Mouse (Mus musculus) kidney, postnatal 14 days (tissue): ENCODE measurements around the gene Gpr3.

ENCODE experiments used
- DNase-seq: peaks from one replicate; pipeline ENCODE4 v3.0.0; 2022; ENCODE audit warnings: mixed read lengths

Gpr3 gene

DNA sequence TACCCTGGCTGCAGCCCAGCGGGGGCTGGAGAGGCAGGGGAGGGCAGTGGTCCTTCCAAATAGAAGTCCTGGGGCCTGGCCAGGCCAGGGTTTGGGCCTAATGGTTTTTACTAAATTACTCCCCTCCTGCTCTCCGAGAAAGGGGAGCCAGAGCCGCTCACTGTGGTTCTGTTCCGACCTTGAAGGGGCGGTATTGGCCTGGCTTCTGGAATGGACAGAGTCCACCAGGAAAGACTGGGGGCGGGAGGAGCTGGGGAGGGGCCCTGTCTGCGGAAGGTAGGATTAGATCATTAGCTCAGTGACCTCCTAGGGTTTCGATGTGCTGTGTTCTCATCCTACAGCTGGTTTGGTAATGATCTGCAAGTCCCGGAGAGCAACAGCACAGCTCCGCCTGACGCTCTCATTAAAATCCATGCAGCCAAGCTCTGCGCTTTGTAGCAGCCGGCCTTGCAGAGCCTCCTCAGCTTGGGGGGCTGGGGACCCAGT lies 14.5 kb downstream of the Gpr3 start:
- DNase-seq: peak; percentile 77

DNA sequence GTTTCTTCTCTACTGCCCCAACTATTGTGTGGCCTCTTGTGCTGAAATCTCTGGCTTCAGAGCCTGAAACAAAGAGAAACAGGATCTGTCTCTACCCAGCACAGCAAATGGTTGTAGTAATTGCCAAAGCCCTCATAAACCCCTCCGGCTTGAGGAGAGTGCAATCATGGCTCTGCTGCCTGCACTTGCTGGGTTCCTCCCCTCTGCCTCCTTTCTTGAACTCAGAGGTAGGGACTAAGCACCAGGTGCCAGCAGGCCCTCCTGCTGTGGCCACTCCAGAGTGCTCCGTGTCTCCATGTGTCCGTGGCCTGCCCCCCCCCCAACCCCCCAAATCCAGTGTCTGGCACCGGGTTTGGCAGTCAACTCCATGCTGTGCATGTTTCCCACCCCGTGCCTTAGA lies 15.0 kb downstream of the Gpr3 start:
- no peak for DNase-seq

DNA sequence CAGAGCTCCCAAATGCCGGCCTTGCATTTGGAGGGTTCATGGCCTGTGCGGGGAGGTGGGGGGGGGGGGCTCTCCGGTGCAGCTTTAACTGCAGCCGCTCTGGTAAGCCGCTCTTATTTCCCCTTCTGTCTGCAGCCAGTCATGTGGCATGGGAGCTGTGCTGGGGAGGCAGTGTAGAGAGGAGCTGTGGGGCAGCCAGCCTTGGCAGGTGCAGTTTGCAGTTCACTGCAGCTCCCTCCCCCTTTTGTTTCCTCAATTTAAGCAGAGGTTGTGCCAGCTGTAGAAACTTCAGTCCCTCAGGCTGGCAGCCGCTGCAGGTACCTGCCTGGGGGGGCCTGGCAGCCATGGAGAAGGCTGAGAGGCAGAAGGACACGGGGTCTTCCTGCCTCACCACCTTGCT lies 15.5 kb downstream of the Gpr3 start:
- DNase-seq: no peak

DNA sequence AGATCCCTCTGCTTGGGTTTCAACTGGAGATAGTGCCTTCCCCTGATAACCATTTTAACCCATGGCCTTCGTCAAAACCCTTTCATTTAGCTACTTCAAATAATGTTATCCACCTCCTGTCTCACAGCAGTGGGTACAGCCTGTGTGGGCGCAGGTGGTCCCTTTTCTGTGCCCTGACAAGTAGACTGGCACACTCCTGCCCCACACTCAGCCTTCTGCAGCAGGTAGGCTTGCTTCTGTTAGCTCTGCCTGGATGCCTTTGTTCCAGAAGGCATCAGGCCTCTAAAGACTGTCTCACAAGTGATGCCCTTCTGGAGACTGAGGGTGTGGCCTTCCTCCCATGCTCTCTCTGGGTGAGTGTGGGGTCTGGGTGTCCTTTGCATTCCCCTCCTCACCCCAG lies 16.2 kb downstream of the Gpr3 start:
- DNase-seq: no peak

DNA sequence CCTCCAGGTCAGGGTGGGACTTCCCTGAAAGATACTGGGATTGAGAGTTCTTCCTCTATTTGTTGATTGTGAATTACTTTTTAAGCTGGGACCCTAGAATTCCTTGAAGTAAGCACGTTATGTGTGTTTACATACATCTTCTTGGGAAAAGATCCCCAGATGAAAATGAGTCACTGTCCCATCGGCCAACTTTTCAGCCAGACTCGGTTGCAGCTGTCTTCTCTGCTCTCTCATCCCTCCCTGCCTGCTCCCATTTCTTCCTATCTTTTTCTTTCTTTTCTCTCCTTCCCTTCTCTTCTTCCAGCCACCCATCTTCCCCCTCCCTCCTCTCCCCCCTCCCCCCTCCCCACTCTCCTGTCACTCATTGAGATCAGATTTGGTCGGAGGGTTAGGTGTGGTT lies 17.3 kb downstream of the Gpr3 start:
- no peak for DNase-seq

DNA sequence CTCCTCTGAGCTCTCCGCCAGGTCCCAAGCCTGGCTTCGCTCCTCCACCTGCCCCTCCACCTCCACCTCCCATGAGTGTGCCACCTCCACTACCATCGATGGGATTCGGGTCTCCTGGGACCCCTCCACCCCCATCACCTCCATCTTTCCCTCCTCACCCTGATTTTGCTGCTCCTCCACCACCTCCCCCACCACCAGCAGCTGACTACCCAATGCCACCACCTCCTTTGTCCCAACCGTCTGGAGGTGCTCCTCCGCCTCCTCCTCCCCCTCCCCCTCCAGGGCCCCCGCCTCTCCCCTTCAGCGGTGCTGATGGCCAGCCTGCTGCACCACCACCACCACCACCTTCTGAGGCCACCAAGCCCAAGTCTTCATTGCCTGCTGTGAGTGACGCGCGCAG lies 17.9 kb downstream of the Gpr3 start:
- no peak for DNase-seq

DNA sequence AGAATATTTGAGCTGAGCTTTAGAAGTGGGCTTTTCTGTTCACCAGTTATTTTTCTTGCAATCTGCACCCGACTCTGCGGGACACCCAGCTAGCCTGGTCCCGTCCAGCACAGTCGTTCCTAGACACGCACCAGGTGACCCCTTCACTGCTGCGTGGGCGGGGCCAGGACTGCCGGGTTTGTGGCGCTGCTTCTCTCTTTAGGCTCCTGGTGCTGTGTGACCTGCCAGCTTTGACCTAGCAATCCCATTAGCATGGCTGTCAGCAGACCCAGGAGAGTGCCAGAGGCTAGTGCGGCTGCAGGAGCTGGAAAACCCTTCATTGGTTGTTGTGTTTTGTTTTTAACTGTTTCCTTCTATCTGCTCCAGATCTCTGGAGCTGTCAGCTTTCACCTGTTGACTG lies 22.9 kb downstream of the Gpr3 start:
- DNase-seq: no peak

DNA sequence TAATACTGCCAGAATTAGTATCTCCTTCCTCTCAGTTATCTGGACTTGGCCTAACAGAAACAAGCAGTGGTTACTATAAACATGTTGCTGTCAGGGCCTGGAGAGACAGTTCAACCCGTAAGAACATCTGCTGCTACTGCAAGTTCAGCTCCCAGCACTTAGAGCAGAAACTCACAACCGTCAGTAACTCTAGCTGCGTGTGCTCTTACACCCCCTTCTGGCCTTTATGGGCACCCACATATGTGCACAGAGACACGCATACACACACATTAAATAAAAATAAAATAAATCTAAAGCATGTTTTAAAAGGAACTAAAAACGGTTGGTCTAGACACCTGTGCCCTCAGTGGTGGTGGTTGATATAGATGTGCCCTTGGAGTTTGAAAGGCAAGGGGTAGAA lies 25.5 kb downstream of the Gpr3 start:
- DNase-seq: no peak

DNA sequence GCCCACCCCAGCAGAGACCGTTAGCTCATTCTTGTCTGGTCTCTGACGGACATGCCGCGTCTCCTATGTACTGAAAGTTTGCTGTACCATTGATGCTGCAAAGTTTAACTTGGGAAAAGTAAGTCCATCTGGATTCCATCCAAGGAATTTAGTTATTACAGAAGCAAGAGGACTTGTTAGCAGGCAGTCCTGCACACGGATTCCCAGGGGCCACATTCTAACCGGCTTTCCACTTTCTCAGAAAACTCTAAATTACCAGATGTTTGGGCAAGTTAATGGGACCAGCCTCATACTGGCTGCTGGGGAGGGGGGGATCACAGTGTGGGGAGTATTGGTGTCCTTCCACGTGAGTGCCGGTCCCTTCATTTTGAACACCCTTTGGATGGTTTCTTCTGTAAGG lies 26.4 kb downstream of the Gpr3 start:
- DNase-seq: no peak

DNA sequence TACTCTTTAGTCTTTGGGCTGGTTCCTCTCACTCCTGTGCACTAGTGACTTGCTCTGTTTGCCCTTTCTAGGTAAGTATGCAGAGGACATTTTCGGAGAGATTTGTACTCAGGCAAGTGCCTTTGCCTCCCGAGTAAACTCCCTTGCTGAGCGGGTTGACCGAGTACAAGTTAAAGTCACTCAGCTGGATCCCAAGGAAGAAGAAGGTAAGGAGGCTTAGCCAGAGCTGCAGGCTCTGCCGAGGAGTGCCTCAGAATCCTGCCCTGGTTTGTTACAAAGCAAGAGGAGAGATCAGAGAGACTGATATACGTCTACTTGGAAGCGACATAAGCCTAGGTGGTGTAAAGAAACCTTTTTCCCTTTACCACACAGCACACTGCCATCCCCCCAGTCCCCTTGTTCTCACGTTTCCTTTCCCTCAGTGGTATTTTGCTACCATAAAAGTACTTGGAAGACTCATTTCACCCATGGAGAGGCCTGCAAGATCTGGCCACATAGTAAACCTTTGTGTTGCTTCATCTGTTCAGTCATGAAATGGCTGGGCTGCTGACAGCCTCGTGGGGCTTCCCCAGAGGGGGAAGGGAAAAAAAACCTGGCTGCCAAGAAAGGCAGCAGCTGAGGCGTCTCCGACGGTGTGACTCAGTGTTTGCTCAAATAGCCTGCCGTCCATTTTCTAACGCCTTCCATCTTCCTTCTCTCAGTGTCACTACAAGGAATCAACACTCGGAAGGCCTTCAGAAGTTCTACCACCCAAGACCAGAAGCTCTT lies 27.3 kb downstream of the Gpr3 start:
- DNase-seq: peak; percentile 58

DNA sequence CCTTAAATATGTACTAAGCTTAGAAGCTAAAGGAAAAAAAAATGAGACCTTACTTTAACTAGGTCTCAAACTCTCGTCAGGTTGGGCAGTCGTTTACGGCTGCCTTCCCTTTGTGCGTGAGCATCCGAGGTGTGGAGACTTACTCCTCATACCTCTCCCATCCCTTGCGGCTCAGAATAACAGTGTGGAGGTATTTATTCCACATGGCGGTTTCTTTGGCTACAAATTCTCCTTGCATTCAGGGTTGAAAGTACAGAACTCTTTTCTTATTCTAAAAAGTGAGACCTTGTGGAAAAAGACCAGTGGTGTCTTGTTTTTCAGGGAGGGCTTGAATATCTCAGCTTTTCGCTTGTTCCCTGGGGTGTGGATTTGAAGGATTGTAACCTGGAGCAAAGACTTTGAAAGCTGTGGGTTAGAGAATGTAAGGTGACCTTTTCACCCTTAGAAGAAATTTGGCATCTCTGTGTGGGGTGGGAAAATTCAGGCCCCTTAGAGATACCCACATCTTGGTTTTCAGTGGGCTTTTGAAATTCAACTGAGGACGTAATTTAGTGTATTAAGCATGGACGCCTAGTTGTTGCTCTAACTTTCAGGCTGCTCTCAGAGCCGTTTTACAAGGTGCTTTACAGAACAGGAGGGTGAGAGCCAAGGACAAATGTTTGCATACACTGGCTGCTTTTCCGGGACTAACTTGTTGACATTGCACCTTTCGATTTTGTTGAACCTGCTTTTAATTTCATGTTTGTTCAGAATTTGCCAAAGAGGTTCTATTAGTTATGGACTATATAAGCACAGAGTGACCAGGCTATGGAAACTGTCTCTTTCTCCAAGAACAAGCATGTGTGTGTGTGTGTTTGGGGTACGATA lies 28.1 kb downstream of the Gpr3 start:
- no peak for DNase-seq

DNA sequence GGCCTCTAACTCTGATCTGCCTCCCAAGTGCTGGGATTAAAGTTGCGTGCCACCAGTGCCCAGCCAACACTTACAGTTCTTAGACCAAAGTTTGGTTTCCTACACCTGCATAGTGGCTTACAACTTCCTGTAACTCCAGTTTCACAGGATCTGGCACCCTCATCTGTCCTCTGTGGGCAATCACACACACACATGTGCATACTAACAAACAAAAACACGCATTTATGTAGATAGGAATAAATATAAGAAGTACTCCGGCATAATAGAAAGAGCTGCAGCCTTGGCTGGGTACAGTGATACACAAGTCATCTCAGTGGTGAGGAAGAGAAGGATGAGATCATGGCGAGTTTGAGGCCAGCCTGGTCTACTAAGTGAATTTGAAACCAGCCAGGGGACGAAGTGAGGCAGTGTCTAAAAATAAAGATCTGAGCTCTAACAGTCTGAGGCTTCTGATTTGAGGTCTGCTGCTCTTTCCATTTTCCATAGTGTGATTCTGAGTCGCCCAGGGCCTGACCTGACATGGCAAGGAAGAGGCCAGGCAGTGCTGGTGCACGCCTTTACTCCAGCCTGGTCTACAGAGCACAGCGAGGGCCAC lies 29.8 kb downstream of the Gpr3 start:
- DNase-seq: no peak

DNA sequence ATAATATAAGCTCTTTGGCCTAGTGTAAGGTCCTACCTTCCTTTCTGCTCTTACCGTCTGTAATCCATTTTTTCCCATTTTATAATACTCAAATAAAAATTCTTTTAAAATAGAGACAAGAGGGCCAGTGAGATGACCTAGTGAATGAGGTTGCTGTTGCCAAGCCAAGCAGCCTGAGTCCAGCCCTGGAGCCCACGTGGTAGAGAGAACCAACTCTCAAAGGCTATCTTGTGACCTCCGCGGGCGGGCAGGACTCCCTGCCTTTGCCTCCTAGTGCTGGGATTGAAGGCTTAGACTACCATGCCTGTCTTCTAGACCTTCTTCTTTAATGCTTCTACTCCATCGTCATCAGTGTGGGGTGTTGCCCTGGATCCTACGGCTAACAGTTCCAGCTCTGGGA lies 33.1 kb downstream of the Gpr3 start:
- no peak for DNase-seq

DNA sequence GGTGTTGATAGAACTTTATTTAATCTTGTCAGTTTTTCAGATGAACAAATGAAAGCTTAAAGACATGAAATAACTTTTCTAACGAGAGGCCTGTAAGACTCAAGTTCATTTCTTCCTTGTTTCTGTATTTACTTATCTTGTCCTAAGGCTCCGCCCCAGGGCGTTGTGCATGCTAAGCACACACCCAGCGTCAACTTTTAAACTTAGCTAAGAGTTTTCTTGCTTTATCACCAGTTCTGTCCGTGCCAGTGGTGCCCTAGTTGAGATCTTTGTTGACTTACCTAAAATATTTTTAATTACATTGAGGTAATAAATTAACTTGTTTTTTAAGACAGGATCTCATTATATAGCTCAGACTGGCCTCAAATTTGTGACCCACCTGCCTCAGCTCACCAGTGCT lies 34.0 kb downstream of the Gpr3 start:
- DNase-seq: no peak

DNA sequence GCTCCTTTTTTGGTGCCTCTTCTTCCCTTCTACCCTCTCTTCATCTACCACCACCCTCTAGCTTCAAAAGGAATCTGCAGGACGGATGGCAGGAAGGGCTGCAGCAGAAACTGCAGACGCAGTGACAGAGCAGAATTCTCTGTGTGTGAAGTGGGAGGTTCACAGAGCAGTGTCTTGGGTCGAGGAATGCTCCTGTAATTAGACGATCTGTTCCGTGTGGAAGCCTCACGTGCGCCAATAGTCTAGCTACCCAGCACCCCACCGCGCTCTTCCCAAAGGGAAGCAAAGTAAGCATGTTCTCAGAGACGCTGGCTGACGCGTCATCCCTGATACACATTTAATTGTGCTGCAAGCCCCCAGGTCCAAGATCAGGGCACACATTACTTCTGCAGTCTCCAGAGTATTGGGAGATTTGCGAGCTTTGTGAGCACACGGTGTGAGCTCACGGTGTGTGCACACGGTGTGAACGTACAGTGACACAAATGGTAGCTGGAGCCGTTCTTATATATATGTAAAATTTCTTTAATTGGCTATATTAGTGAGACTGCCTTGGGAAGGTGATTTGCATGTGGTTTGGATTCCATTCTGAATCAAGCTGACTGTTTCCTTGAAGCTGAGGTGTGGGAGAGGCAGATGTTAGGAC lies 35.5 kb downstream of the Gpr3 start:
- DNase-seq: no peak

DNA sequence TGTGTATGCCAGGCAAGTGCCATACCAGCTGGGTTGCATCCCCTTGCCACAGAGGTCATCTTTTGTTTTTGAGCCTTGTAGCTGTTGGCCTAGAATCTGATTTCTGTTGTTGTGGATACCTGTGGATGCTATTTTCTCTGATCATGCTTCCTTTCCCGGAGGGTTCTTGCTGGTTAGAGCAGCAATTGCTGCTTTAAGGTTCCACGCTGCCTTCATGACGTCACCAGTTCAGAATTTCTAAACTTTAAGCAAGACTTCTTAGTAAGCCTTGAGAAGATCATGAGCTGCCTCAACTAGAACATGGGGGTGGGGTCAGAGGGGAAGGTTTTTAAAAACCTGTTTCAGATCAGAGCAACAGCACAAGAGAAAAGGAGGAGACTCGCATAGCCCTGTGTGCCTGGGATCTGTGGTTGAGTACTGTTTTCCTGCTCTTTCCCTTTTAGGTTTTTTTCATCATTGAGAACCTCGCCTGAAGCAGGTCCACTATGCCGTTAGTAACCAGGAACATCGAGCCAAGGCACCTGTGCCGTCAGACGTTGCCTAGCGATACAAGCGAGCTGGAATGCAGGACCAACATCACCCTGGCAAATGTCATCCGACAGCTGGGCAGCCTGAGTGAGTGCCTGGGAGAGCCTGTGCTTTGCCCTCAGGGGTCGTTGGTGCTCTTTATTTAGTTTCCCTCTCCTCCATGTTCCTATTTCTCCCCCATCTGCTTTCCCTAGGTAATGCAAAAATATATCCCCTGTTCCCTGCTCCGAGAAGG lies 36.2 kb downstream of the Gpr3 start:
- peak; percentile 49 for DNase-seq

DNA sequence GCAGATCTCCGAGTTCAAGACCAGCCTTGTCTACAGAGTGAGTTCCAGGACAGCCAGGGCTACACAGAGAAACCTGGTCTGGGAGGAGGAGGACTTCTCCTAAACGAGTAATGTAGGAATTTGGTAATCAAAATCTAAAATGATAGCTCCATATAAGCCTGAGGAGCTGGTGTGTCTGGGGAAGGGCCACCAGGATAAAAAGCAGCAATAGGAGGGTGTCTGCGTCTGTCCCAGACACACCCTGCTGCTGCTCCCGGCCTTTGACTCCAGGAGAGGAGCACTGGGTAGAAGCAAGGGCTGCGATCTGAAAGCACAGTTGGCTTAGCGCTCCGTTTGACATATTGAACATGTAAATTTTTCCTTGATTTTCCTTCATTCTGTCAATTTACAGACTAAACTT lies 37.1 kb downstream of the Gpr3 start:
- no peak for DNase-seq

DNA sequence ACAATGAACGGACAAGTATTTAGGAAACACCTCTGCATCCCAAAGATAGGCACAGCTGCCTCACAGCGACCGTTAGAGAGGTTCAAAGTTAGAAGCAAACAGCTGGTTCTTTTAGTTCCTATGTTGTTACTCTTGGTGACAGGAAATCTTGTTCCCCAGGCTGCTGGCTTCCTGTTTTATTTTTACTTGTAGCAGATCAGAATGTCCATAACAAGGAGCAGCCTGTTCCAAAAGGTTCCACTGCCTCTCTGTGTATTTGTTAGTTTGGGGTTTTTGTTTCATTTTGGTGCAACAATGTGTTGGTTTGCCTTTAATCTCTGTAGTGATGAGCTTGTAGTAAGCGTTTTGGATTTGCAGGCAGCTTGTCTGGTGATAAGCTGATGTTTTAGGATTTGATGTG lies 38.0 kb downstream of the Gpr3 start:
- DNase-seq: peak; percentile 60

DNA sequence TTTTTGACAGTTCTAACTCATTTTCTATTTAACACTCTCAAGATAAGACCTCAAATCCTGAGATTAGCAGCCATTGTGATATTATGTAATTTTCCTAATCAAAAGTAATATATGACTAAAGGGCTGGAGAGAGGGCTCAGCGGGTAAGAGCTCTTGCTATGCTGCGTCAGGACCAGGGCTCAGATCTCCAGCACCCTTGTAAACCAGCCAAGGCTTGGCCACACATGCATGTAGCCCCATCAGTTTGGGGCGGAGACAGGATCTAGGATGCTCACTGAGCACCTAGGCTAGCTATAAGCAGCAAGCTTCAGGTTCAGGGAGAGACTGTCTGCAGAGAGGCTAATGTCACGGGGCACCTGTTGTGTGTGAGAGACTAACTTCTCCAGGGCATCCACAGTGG lies 39.9 kb downstream of the Gpr3 start:
- DNase-seq: no peak

DNA sequence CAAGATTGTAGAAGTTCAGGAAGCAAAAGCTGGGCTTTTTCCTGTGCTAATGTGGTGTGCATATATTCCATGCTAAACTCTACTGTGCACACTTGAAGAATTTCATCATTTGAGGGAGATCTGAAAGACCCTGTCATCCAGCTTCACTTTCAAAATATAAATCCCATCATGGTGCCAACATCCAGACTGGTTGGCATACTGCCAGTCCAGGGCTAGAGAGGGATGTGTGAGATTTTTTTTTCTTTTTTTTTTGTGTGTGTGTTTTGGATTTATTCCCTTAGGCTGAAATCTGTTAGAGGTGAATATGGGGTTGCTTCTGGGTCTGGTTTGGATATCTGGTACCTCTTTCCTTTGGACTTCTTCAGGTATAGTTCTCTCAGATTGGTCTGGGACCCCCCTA lies 41.7 kb downstream of the Gpr3 start:
- no peak for DNase-seq

DNA sequence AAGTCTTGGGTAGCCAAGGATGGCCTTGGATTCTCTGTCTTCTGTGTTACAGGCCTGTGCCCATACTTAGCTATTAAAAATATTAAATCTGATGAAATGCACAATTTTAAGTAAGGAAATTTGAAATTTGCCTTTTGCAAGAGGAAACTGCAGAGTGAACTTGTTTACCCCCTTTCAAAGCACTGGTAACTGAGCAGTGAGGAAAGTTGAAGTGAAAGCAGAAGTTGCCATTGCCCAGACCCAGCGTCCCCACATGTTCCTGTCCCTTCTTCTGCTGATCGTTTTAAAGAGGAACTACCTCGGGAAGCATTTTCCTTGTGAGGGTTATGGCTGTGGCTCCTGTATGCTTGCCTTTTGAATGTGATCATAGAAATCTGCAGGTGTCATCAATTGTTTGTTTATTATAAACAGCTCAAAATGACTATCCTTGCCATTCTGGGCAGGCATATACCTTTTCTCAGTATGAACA lies 42.2 kb downstream of the Gpr3 start:
- no peak for DNase-seq
